Comparison of ENCODE assay signal across 20 mouse cellular contexts in genomic region chr3:69717476-69717875, GRCm38 (mm10). TPM values are rescaled to one million over a fixed set of nuclear protein-coding genes. Genes with fewer than 3 reads are reported as not detected.
DNase-seq lines count a peak whose midpoint lies in the region; ATAC-seq and TF ChIP-seq lines count a peak whose summit lies in the region.
"Had no signal": no experiment of that assay in that cellular context is flagged by ENCODE, and none has a peak within 500 bp of the region (broad histone marks: within the 10 kb centered on the region; RNA-seq: fewer than 3 reads in every experiment).

No protein-coding gene starts in this region.

- ATAC-seq in hindbrain, postnatal 0 days, result no peak
- no peak for ATAC-seq in hindbrain, embryonic 16.5 days
- ATAC-seq: forebrain, embryonic 16.5 days; inflammation-experienced regulatory T-cells, adult 6 months; intestine, postnatal 0 days had no signal

- DNase-seq in cerebellum, postnatal 14 days, result peak; percentile 12 to 17
- DNase-seq in cerebellum, adult 9-10 months, result no peak
- peak; percentile 43 for DNase-seq in hindbrain, postnatal 0 days (ENCODE audit: low spot score)
- peak; percentile 49 for DNase-seq in Muller cell, postnatal 12 days (ENCODE audit: inconsistent ontology term)
- DNase-seq in brain, embryonic 14.5 days (ENCODE audit: low read depth), result peak; percentile 74
- no peak for DNase-seq in adrenal gland, adult 8-10 months
- DNase-seq: adrenal gland, adult 2 months; adrenal gland, postnatal 36 days; cerebellum, adult 11-12 months; cerebellum, adult 9-11 months; gastrocnemius, adult 2 months; gastrocnemius, postnatal 25 days had no signal

- no peak overlapping the region for H3K27ac ChIP-seq in hindbrain, postnatal 0 days
- H3K27ac ChIP-seq in hindbrain, embryonic 16.5 days (ENCODE audit: low read depth, low read length), result no peak overlapping the region
- H3K27ac ChIP-seq: embryonic facial prominence, embryonic 13.5 days; gastrocnemius, adult 2 months; hindbrain, embryonic 10.5 days; hindbrain, embryonic 14.5 days had no signal

- no peak overlapping the region for H3K4me3 ChIP-seq in hindbrain, postnatal 0 days (ENCODE audit: low read length)
- H3K4me3 ChIP-seq in hindbrain, embryonic 16.5 days (ENCODE audit: low read length), result no peak overlapping the region
- H3K4me3 ChIP-seq: embryonic facial prominence, embryonic 13.5 days; gastrocnemius, adult 2 months; heart, embryonic 12.5 days; hindbrain, embryonic 10.5 days had no signal

- no peak overlapping the region for H3K9ac ChIP-seq in hindbrain, postnatal 0 days (replicated peaks; ENCODE audit: low read length)
- H3K9ac ChIP-seq in hindbrain, embryonic 16.5 days (ENCODE audit: low read depth, low read length), result no peak overlapping the region
- H3K9ac ChIP-seq: embryonic facial prominence, embryonic 13.5 days; heart, embryonic 12.5 days; hindbrain, embryonic 14.5 days had no signal

- 51% methylated on average over 6 of the region's 6 CpGs for WGBS in hindbrain, postnatal 0 days
- WGBS in hindbrain, embryonic 16.5 days, result 66% methylated on average over 6 of the region's 6 CpGs

- H3K36me3 ChIP-seq in hindbrain, postnatal 0 days (ENCODE audit: insufficient read depth, low read length), result no peaks in the 10 kb centered on the region
- no peaks in the 10 kb centered on the region for H3K36me3 ChIP-seq in hindbrain, embryonic 16.5 days (ENCODE audit: control insufficient read depth, insufficient read depth, low read length)
- H3K36me3 ChIP-seq: embryonic facial prominence, embryonic 13.5 days; heart, embryonic 12.5 days; hindbrain, embryonic 10.5 days had no signal

- TF ChIP-seq CTCF in hindbrain, postnatal 0 days (IDR thresholded peaks at IDR 0.05; ENCODE audit: low read depth), result no peak
- TF ChIP-seq CTCF in brain, embryonic 14.5 days (IDR thresholded peaks at IDR 0.05; ENCODE audit: borderline replicate concordance, extremely low read depth, insufficient read depth, insufficient read length), result no peak

- no peaks in the 10 kb centered on the region for H3K9me3 ChIP-seq in hindbrain, postnatal 0 days (ENCODE audit: low read length)
- no peaks in the 10 kb centered on the region for H3K9me3 ChIP-seq in hindbrain, embryonic 16.5 days (ENCODE audit: control insufficient read depth, low read length)
- H3K9me3 ChIP-seq: embryonic facial prominence, embryonic 13.5 days; heart, embryonic 12.5 days; hindbrain, embryonic 10.5 days had no signal

- H3K4me1 ChIP-seq in hindbrain, postnatal 0 days (ENCODE audit: insufficient read depth, low read length), result no peaks in the 10 kb centered on the region
- no peaks in the 10 kb centered on the region for H3K4me1 ChIP-seq in hindbrain, embryonic 16.5 days (ENCODE audit: control insufficient read depth, insufficient read depth, low read depth, low read length)
- H3K4me1 ChIP-seq: embryonic facial prominence, embryonic 13.5 days; heart, embryonic 12.5 days; hindbrain, embryonic 10.5 days had no signal

- TF ChIP-seq POLR2A in brain, embryonic 14.5 days (IDR thresholded peaks at IDR 0.05; ENCODE audit: borderline replicate concordance, extremely low read depth, insufficient read depth, insufficient read length, poor library complexity, severe bottlenecking), result no peak

- no peak overlapping the region for H3K4me2 ChIP-seq in hindbrain, postnatal 0 days (ENCODE audit: low read depth, low read length)
- no peak overlapping the region for H3K4me2 ChIP-seq in hindbrain, embryonic 16.5 days (ENCODE audit: low read length)
- H3K4me2 ChIP-seq: embryonic facial prominence, embryonic 13.5 days; heart, embryonic 12.5 days; hindbrain, embryonic 14.5 days had no signal

- no peaks in the 10 kb centered on the region for H3K27me3 ChIP-seq in hindbrain, postnatal 0 days (ENCODE audit: insufficient read depth, low read length)
- no peaks in the 10 kb centered on the region for H3K27me3 ChIP-seq in hindbrain, embryonic 16.5 days (replicated peaks; ENCODE audit: control insufficient read depth, insufficient read depth, low read length)
- H3K27me3 ChIP-seq: embryonic facial prominence, embryonic 13.5 days; heart, embryonic 12.5 days had no signal

RNA-seq across cellular contexts. Expression of gene Nmd3, which starts 4.3 kb away (rescaled TPM):
- 6.8 and 8.6 TPM in 2 replicates for total RNA-seq in hindbrain, postnatal 0 days (2014; rRNA removed)
- polyA plus RNA-seq in hindbrain, postnatal 0 days (2015; fragmentation: Nextera tagmentation; extraction: Ambion mirVana), result 60.6 and 66.7 TPM in 2 replicates
- polyA plus RNA-seq in hindbrain, embryonic 16.5 days (2015; fragmentation: Nextera tagmentation; extraction: Ambion mirVana), result 86.0 and 91.8 TPM in 2 replicates
- 35.4 and 37.0 TPM in 2 replicates for polyA plus RNA-seq in brain, embryonic 14.5 days (2012; rRNA removed)
- total RNA-seq in adrenal gland, adult 8-10 months (2022), result 10 to 100 TPM; 79.6 to 98.8 (median 84.5) TPM

Comparison
In these comparisons a context has a peak if more than half of its experiments do, and no peak if none do; other contexts are left out.
1. DNase-seq: peak in cerebellum, postnatal 14 days (2 of 2), hindbrain, postnatal 0 days (single experiment), Muller cell, postnatal 12 days (single experiment) and brain, embryonic 14.5 days (single experiment); none in cerebellum, adult 9-10 months (single experiment) and adrenal gland, adult 8-10 months (single experiment).